Mouse (Mus musculus): ENCODE measurements around the gene Uaca. TPM values are rescaled to one million over a fixed set of nuclear protein-coding genes. Genes with fewer than 3 reads are reported as not detected.

Uaca gene
- polyA plus RNA-seq (2021; fragmentation: Nextera tagmentation), result 1.7 and 1.8 TPM in 2 replicates
- long read RNA-seq, experiment 1, full-length matches to known transcripts, result 2 of 7 reads
- long read RNA-seq, experiment 1, partial matches to known transcripts, result 5 of 7 reads
- long read RNA-seq, experiment 1, other reads (novel, unspliced or antisense), result 0 of 7 reads
- long read RNA-seq, experiment 2, full-length matches to known transcripts, result 11 of 31 reads
- long read RNA-seq, experiment 2, partial matches to known transcripts, result 12 of 31 reads
- long read RNA-seq, experiment 2, other reads (novel, unspliced or antisense), result 8 of 31 reads

GRCm38 (mm10) chr9:60794210-60794840 lies at the start of gene Uaca:
TSS of gene Uaca (plus strand) at chr9:60794542.

Other genes with a start within 250 kb of the Uaca start
- gene Lrrc49, start 106.4 kb upstream of the Uaca start, polyA plus RNA-seq (2021; fragmentation: Nextera tagmentation), result 28.6 and 33.0 TPM in 2 replicates
- gene Larp6, start 81.6 kb upstream of the Uaca start, polyA plus RNA-seq (2021; fragmentation: Nextera tagmentation), result 31.2 and 34.7 TPM in 2 replicates